Mouse (Mus musculus) right cerebral cortex, postnatal 14 days (tissue): Measurements from ENCODE around the gene Srsf1.
"Not testable (repeated sequence)": the region's sequence is repeated elsewhere in the genome, so short reads cannot be mapped to it uniquely, and the experiment has no call there.

Source experiments
- DNase-seq: peaks from one replicate; pipeline ENCODE4 v3.0.0; 2022

Gene Srsf1

GRCm38 (mm10) chr11:88044314-88044713 is 2.9 kb upstream of the Srsf1 start:
- DNase-seq, result no peak

DNA sequence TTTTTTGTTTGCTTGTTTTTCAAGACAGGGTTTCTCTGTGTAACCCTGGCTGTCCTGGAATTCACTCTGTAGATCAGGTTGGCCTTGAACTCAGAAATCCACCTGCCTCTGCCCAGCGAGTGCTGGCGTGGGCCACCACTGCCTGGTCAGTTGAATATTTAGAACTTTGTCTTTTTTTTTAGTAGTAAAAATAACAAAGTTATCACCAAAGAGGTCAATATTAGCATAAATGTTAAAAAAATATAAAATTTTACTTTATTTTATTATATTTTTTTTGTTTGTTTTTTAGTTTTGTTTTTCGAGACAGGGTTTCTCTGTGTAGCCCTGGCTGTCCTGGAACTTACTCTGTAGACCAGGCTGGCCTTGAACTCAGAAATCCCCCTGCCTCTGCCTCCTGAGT is 2.0 kb upstream of the Srsf1 start:
- not testable (repeated sequence) for DNase-seq

GRCm38 (mm10) chr11:88045878-88046277 is 1.3 kb upstream of the Srsf1 start:
- DNase-seq, result no peak

GRCm38 (mm10) chr11:88046323-88046937 is 743 bp upstream of the Srsf1 start:
- DNase-seq, result no peak

DNA sequence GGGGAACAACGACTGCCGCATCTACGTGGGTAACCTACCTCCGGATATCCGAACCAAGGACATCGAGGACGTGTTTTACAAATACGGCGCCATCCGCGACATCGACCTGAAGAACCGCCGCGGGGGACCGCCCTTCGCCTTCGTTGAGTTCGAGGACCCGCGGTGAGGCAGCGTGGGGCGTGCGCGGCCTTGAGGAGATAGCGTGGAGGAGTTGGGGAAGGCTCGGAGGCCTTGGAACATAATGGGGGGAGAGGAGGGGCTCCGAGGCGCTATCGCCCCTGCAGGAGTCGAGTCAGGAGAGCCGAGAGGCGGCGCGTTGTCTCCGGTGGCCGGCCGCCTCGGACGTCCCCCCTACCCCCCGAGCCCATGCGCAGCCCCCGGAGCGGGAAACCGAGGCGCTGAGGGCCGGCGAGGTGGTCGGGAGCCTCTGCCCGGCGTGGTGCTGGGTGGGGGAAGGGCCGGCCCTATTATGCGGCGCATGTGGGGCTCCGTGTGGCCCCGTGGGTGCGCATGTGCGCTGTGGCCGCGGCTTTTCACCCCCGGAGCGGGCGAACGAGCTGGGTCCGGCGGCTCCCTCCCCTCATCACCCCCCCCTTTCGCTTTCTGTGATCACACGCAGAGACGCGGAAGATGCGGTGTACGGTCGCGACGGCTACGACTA is 828 bp downstream of the Srsf1 start:
- DNase-seq, result peak; percentile 77

GRCm38 (mm10) chr11:88048961-88049670 is 1.9 kb downstream of the Srsf1 start:
- DNase-seq, result no peak

- DNase-seq, result no peak
These were observed 2.6 kb downstream of the Srsf1 start for GRCm38 (mm10) chr11:88049732-88050131.

- DNase-seq, result no peak
These were observed 5.5 kb downstream of the Srsf1 start for GRCm38 (mm10) chr11:88052638-88053037.

- DNase-seq, result no peak
These were observed 6.6 kb downstream of the Srsf1 start for GRCm38 (mm10) chr11:88053821-88054220.

GRCm38 (mm10) chr11:88054589-88054988 is 7.4 kb downstream of the Srsf1 start:
- DNase-seq, result peak; percentile 36

DNA sequence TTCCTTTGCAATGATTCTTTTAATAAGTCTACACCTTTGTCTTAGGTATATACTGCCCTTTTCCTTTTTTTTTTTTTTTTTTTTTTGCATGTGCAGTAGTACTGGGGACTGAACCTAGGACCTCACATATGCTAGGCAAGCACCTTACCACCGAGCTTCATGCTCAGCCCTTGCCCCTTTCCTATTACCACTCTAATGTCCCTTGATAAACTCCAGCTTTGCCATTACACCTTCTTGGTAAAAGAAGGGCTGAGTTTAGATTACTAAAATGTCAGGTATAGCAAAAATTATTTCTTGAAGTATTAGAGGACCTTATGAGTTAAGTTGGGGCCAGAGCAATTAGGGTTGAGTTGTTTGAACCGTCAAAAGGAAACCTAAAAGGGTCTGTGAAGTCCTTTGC is 8.6 kb downstream of the Srsf1 start:
- no peak for DNase-seq

DNA sequence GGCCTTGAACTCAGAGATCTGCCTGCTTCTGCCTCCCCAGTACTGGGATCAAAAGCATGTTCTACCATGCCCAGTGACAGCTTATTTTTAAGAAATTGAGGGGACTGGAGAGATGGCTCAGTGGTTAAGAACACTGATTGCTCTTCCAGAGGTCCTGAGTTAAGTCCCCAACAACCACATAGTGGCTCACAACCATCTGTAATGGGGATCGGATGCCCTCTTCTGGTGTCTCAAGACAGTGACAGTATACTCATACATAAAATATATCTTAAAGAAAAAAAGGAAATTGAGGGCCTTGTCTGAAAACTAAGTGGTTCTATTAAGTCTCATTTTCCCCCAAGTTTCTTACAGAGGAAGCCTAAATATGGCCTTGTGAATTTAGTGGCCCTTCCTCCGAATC is 10.6 kb downstream of the Srsf1 start:
- no peak for DNase-seq

- DNase-seq, result no peak
These were observed 12.0 kb downstream of the Srsf1 start for GRCm38 (mm10) chr11:88059141-88059540.

DNA sequence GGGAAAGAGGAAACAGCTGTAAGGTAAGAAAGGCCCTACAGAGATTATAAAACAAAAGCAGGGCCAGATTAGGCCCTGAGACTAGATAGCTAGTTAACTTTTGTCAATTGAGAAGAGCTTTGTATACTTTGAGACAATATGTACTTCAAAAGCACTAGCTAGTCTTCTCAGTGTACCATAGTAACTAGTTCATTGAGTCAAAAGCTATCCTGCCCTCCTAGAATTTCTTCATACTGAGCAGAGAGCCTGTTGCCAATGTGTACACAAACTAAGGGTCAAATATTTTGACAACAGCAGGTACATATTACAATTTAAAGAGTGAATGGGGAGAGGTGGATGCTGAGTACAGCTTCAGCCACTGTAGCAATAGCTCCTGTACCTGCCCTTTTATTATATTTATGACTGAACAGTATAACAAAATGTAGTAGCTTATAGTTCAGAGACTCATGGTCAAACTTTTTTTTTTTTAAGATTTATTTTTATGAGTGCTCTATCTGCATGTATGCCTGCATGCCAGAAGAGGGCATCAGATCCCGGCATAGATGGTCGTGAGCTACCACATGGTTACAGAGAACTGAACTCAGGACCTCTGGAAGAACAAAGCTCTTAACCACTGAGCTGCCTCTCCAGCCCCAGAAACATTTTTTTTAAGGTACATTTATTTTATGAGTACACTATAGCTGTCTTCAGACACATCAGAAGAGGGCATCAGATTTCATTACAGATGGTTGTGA is 14.9 kb downstream of the Srsf1 start:
- no peak for DNase-seq

DNA sequence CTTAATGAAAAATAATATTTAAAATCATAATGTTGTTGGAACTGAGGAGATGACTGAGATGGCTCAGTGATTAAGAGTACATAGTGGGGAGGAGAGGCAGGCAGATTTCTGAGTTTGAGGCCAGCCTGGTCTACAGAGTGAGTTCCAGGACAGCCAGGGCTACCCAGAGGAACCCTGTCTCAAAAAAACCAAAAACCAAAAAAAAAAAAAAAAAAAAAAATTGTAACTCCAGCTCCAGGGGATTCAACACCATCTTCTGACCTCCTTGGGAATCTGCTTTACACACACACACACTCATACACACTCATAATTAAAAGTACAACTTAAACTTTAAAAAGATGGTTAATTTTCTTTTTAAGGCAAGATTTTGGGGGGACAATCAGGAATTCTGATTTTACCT is 18.6 kb downstream of the Srsf1 start:
- no peak for DNase-seq

DNA sequence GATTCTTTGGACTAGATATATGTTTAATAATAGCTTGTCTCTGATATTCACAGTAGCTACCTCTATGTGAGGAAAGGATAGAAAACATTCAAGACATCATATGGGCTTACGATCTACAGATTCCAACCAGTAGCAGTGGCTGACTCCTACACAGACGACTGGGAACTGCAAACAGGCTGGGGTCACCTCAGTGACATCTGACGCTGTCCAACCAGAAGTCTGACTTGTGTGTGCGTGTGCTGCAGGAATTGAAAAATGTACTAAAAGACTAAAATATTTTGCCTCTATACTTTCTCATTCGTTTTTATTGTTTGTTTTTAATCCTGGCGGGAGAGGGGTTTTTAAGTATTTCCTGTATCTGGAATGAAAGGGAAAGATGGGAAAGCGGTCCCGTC is 20.0 kb downstream of the Srsf1 start:
- no peak for DNase-seq

DNA sequence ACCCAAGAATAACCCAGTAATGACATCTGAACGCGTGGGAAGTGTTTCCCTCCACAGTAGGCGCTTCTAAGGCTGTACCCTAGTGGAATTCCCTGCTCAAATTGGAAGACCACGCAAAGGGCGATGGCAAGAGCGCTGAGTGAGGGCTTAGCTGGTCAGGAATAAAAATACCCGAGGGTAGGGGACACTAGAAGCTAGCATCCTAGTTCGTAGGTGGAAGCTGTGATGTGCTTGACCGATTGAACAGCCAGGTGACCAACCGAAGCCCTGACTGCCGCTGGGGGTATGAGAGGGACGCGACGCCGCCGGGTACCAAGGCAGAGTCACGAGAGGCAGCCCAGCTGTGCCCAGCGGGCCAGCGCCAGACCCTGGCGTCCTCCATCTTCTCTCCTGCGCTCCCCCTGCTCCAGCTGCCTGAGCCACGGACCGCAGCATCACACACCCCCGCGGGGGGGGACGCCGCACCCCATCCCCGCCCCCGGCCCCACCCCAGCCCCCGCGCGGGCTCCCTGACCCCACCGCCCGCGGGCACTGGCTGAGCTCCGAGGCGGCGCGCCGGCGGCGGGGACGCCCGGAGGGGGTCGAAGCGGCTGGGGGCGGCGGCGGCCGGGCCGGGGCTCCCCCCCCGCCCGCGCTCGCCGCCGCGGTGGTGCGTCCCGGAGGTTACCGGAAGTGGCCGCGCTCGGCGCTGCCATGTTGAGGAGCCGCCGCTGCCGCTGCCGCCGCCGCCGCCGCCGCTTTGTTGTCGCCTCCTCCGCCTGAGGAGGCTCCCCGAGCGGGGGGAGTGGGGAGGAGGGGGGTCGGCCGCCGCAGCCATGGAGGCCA is 20.6 kb downstream of the Srsf1 start, which contains the start of gene Vezf1:
Vezf1 (plus strand) TSS at position 694 of the 825 bp plus-strand sequence.
- peak; percentile 74 for DNase-seq

DNA sequence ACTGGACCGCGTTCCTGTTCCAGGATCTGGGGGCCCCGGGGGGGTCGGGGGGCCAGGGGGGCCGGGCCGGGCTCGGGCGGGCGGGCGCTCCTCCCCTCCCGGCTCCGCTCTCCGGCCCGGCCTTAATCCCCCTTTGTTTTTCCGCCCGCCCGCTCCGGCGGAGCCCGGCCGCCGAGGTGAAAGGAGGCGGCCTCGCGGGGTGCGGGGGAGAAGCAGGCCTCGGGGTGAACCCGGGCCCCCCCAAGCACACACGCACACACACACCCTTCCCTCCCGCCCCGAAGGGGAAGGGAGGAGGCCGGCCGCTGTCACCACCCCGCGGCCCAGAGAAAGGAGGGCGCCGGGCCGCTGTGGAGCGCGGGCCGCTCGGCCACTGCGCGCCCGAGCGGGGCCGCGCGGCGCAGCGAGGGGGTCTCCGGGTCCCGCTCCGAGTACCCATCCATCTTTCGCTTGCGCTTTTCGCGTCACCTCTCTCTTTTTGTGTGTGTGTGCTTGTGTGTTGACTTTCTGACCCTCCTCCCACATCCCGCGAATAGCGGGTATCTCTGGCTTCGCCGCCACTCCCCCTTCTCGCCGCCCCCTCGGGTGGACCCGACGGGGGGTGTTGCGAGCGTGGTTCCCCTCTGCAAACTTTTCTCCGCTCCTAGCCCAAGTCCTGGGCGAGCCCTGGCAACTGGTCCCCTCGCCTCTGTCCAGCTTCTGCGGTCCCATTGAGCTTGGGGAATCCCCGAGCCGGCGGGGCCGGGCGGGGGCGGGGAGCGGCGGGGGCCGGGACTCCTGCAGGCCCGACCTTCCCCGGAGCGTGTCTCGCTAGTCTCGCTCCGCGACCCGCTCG is 21.5 kb downstream of the Srsf1 start:
- peak; percentile 48 for DNase-seq

DNA sequence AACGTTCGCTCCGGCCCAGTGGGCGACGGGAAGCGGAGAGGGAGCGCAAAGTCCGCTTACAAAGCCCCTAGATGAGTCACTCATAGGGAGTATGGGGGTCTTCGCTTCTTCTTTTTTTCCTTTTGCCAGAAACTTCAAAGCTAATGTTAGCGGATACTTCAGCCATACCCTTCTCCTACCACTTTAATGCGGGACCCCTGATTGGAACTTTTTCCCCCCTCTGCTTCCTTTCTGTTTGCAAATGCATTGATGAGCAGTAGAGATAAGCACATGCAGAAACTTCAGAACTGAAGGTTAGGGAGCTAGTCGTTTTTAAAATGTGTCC is 22.0 kb downstream of the Srsf1 start:
- no peak for DNase-seq

GRCm38 (mm10) chr11:88070392-88070791 is 23.2 kb downstream of the Srsf1 start:
- no peak for DNase-seq

GRCm38 (mm10) chr11:88071113-88071512 is 23.9 kb downstream of the Srsf1 start:
- no peak for DNase-seq
